Comparison of ENCODE assay signal across 8 mouse cellular contexts in the genomic region with DNA sequence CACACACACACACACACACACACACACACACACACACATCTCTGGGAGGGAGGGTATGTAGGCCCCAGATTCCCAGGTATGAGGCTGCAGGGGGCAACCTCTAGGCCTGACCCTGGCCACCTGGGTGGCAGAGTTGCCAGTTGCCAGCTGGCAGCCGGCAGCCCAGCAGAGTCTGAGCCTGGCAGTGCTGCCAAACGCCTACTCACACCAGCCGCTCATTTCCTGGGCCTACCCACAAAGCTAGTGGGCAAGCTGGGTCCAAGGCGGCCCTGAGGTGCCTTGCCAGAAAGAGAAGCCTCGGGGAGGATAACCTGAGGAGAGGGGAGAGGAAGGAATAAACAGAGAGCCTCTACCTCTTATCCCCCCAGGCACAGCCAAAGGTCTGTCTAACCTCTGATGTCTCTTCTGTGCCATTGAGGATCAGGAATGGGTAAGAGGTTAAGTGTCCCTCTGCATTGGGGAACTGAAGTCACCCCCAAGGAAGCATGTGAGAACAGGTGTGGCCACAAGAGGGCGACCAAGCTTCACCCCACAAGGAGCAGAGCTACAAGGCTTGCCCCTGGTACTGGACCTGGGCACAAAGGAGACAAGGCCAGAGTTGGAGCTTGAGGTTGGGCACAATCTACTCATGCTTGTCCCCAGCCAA.
DNase-seq lines count a peak whose midpoint lies in the region; ATAC-seq lines count a peak whose summit lies in the region.

No protein-coding gene starts in this region.

- ATAC-seq in embryonic facial prominence, embryonic 11.5 days (replicated peaks; ENCODE audit: insufficient number of reproducible peaks, low FRiP score, low TSS enrichment, low read depth): no peak

- H3K4me1 ChIP-seq in embryonic facial prominence, embryonic 11.5 days (ENCODE audit: control insufficient read depth, insufficient read depth, low read length): no peaks in the 10 kb centered on the region

- H3K36me3 ChIP-seq in embryonic facial prominence, embryonic 11.5 days (replicated peaks; ENCODE audit: control insufficient read depth, insufficient read depth, low read depth, low read length): no peaks in the 10 kb centered on the region

- WGBS in embryonic facial prominence, embryonic 11.5 days: 47% methylated on average over 6 of the region's 6 CpGs

- H3K4me2 ChIP-seq in embryonic facial prominence, embryonic 11.5 days (ENCODE audit: low read depth, low read length): no peak overlapping the region

- no peak overlapping the region for H3K27ac ChIP-seq in embryonic facial prominence, embryonic 11.5 days (replicated peaks; ENCODE audit: low read depth, low read length)

- no peaks in the 10 kb centered on the region for H3K9me3 ChIP-seq in embryonic facial prominence, embryonic 11.5 days (replicated peaks; ENCODE audit: control insufficient read depth, low read length)

- H3K9ac ChIP-seq in embryonic facial prominence, embryonic 11.5 days (replicated peaks; ENCODE audit: low read length): no peak overlapping the region

- H3K27me3 ChIP-seq in embryonic facial prominence, embryonic 11.5 days (ENCODE audit: control insufficient read depth, insufficient read depth, low read length): no peaks in the 10 kb centered on the region

- H3K4me3 ChIP-seq in embryonic facial prominence, embryonic 11.5 days (ENCODE audit: low read depth, low read length): no peak overlapping the region

- intact Hi-C loops in heart, postnatal 10 days (cut with DNase I): loop anchor here (1.0 to 2.0 kb wide), 2 partner anchors 98 to 156 kb away; no protein-coding TSS in a partner anchor

- DNase-seq in ES-CJ7 (ENCODE audit: low read depth, low spot score): peak; percentile 64
- DNase-seq in adrenal gland, postnatal 36 days: peak; percentile 83 to 84
- peak; percentile 74 for DNase-seq in embryonic facial prominence, embryonic 11.5 days (ENCODE audit: low spot score)
- peak; percentile 75 to 85 for DNase-seq in heart, postnatal 10 days
- peak; percentile 71 for DNase-seq in layer of hippocampus, adult 9-11 months
- peak; percentile 78 for DNase-seq in lung, postnatal 25 days (ENCODE audit: low spot score)
- DNase-seq in right cerebral cortex, adult 2 months (ENCODE audit: low spot score in 2 of 2): peak; percentile 79 to 80
- DNase-seq in urinary bladder, postnatal 36 days (ENCODE audit: low spot score in 2 of 2): peak; percentile 60 to 72
